Mouse (Mus musculus) hindbrain, embryonic 10.5 days (tissue): ENCODE results near the gene Sntb2. TPM values are rescaled to one million over a fixed set of nuclear protein-coding genes. Genes with fewer than 3 reads are reported as not detected.

Experiments
- DNase-seq: peaks from one replicate; pipeline ENCODE4 v3.0.0-alpha.2; 2017; ENCODE audit warnings: low spot score
- H3K27ac ChIP-seq: fragments of 300-500 bp; sonication (generic); 2 replicates; pipeline ENCODE4 v1.5.1; 2016; ENCODE audit warnings: mild to moderate bottlenecking, moderate library complexity
- H3K27me3 ChIP-seq: fragments of 300-500 bp; sonication (generic); 2 replicates; pipeline ENCODE4 v1.6.1; 2016; ENCODE audit warnings: mild to moderate bottlenecking; ENCODE audit not compliant: poor library complexity, insufficient read depth, severe bottlenecking
- H3K36me3 ChIP-seq: fragments of 300-500 bp; sonication (generic); 2 replicates; pipeline ENCODE4 v1.6.1; 2016; ENCODE audit warnings: mild to moderate bottlenecking, moderate library complexity
- H3K4me1 ChIP-seq: fragments of 300-500 bp; sonication (generic); replicated peaks from 2 replicates; pipeline ENCODE4 v1.6.1; 2016; ENCODE audit warnings: mild to moderate bottlenecking
- H3K4me3 ChIP-seq: fragments of 300-500 bp; sonication (generic); 2 replicates; pipeline ENCODE4 v1.5.1; 2016; ENCODE audit warnings: mild to moderate bottlenecking, moderate library complexity
- H3K9me3 ChIP-seq: fragments of 300-500 bp; sonication (generic); 2 replicates; pipeline ENCODE4 v1.6.1; 2016; ENCODE audit warnings: mild to moderate bottlenecking, moderate library complexity
- WGBS: fragments of 180-500 bp; shearing (Covaris S2); methylation state at CpG from one replicate; pipeline ENCODE4 v1.1.7; 2016; 5-methylcytosine and 5-hydroxymethylcytosine counted together
- polyA plus RNA-seq: library from polyadenylated mRNA; unstranded; fragments of >200 nt; fragmentation: Nextera tagmentation; extraction: Ambion mirVana; gene quantifications from 2 replicates; pipeline ENCODE4 v1.2.1, GENCODE M21; 2016

The Sntb2 gene
- 9.2 and 9.7 TPM in 2 replicates for polyA plus RNA-seq

GRCm38 (mm10) chr8:106935324-106935869 is at the start of gene Sntb2:
Gene Sntb2, plus strand, starts transcription at chr8:106935750.
- no peaks in the 10 kb centered on the region for H3K9me3 ChIP-seq
- H3K27ac ChIP-seq = peak within 1 kb of the TSS; percentile 96
- H3K36me3 ChIP-seq = no peaks in the 10 kb centered on the region
- H3K4me1 ChIP-seq = peaks cover 31% of the 10 kb centered on the region
- peak within 1 kb of the TSS; percentile 92 for H3K4me3 ChIP-seq
- peaks cover 28% of the 10 kb centered on the region for H3K27me3 ChIP-seq
- DNase-seq = peak; percentile 96
- WGBS = under 1% methylated on average over 41 of the region's 41 CpGs

GRCm38 (mm10) chr8:106887336-106888189 is 48.0 kb upstream of the Sntb2 start:
- H3K9me3 ChIP-seq = no peaks in the 10 kb centered on the region
- H3K36me3 ChIP-seq = peaks cover 54% of the 10 kb centered on the region
- H3K4me3 ChIP-seq = no peak overlapping the region
- WGBS = 54% methylated on average over 5 of the region's 5 CpGs
- H3K4me1 ChIP-seq = peaks cover 20% of the 10 kb centered on the region
- no peaks in the 10 kb centered on the region for H3K27me3 ChIP-seq
- H3K27ac ChIP-seq = no peak overlapping the region
- DNase-seq = peak; percentile 68

- Histone ChIP-seq H3K4me3 (no peak overlapping the region), H3K27ac (no peak overlapping the region), H3K27me3 (no peaks in the 10 kb centered on the region), H3K9me3 (no peaks in the 10 kb centered on the region), H3K4me1 (peaks cover 24% of the 10 kb centered on the region), H3K36me3 (peaks cover 42% of the 10 kb centered on the region)
- WGBS = 94% methylated on average over 3 of the region's 3 CpGs
- no peak for DNase-seq
These were observed 46.7 kb upstream of the Sntb2 start for GRCm38 (mm10) chr8:106888803-106889202.

- H3K4me1 ChIP-seq = peaks cover 33% of the 10 kb centered on the region
- DNase-seq = peak; percentile 64
- H3K4me3 ChIP-seq = peak overlapping the region; percentile 97
- H3K27me3 ChIP-seq = no peaks in the 10 kb centered on the region
- H3K27ac ChIP-seq = peak overlapping the region; percentile 100
- H3K36me3 ChIP-seq = peaks cover 33% of the 10 kb centered on the region
- WGBS = under 1% methylated on average over 15 of the region's 15 CpGs
- no peaks in the 10 kb centered on the region for H3K9me3 ChIP-seq
These were observed 43.2 kb upstream of the Sntb2 start for GRCm38 (mm10) chr8:106892210-106892805.

GRCm38 (mm10) chr8:106892806-106893451 is 42.6 kb upstream of the Sntb2 start:
- WGBS = under 1% methylated on average over 57 of the region's 57 CpGs
- H3K27me3 ChIP-seq = no peaks in the 10 kb centered on the region
- peak; percentile 78 for DNase-seq
- peak overlapping the region; percentile 100 for H3K27ac ChIP-seq
- H3K36me3 ChIP-seq = peaks cover 38% of the 10 kb centered on the region
- peaks cover 33% of the 10 kb centered on the region for H3K4me1 ChIP-seq
- H3K4me3 ChIP-seq = peak overlapping the region; percentile 97
- H3K9me3 ChIP-seq = no peaks in the 10 kb centered on the region

- H3K27ac ChIP-seq = peak within 1 kb of the TSS; percentile 100
- peaks cover 45% of the 10 kb centered on the region for H3K36me3 ChIP-seq
- DNase-seq = peak; percentile 88
- H3K27me3 ChIP-seq = no peaks in the 10 kb centered on the region
- under 1% methylated on average over 63 of the region's 63 CpGs for WGBS
- H3K4me3 ChIP-seq = peak within 1 kb of the TSS; percentile 97
- peaks cover 33% of the 10 kb centered on the region for H3K4me1 ChIP-seq
- H3K9me3 ChIP-seq = no peaks in the 10 kb centered on the region
These were observed 41.9 kb upstream of the Sntb2 start, which contains the start of gene Utp4 for GRCm38 (mm10) chr8:106893481-106894156. Gene Utp4, plus strand, starts transcription at chr8:106893636.

GRCm38 (mm10) chr8:106899473-106899872 is 36.1 kb upstream of the Sntb2 start:
- peaks cover 99% of the 10 kb centered on the region for H3K36me3 ChIP-seq
- WGBS = 94% methylated on average over 5 of the region's 5 CpGs

GRCm38 (mm10) chr8:106905727-106906480 is 29.6 kb upstream of the Sntb2 start:
- H3K4me1 ChIP-seq = no peaks in the 10 kb centered on the region
- peaks cover 93% of the 10 kb centered on the region for H3K36me3 ChIP-seq
- H3K4me3 ChIP-seq = no peak overlapping the region
- H3K27me3 ChIP-seq = no peaks in the 10 kb centered on the region
- H3K9me3 ChIP-seq = no peaks in the 10 kb centered on the region
- H3K27ac ChIP-seq = no peak overlapping the region
- 94% methylated on average over 17 of the region's 17 CpGs for WGBS
- DNase-seq = peak; percentile 44

More at GRCm38 (mm10) chr8:106899473-106899872, 36.1 kb upstream of the Sntb2 start:
- H3K27ac ChIP-seq = no peak overlapping the region
- no peak overlapping the region for H3K4me3 ChIP-seq
- H3K9me3 ChIP-seq = no peaks in the 10 kb centered on the region
- no peak for DNase-seq
- peaks cover 3% of the 10 kb centered on the region; the same call in 1 of the 2 replicates for H3K4me1 ChIP-seq
- no peaks in the 10 kb centered on the region for H3K27me3 ChIP-seq

GRCm38 (mm10) chr8:106906635-106907034 is 28.9 kb upstream of the Sntb2 start:
- Histone ChIP-seq H3K27me3 (no peaks in the 10 kb centered on the region), H3K27ac (no peak overlapping the region), H3K36me3 (peaks cover 93% of the 10 kb centered on the region), H3K4me3 (no peak overlapping the region), H3K4me1 (no peaks in the 10 kb centered on the region), H3K9me3 (no peaks in the 10 kb centered on the region)
- DNase-seq = no peak
- WGBS = 95% methylated on average over 6 of the region's 6 CpGs

GRCm38 (mm10) chr8:106907450-106907849 is 28.1 kb upstream of the Sntb2 start:
- H3K4me1 ChIP-seq = no peaks in the 10 kb centered on the region
- H3K27me3 ChIP-seq = no peaks in the 10 kb centered on the region
- H3K36me3 ChIP-seq = peaks cover 93% of the 10 kb centered on the region
- 91% methylated on average over 6 of the region's 6 CpGs for WGBS
- no peak overlapping the region for H3K27ac ChIP-seq
- H3K9me3 ChIP-seq = no peaks in the 10 kb centered on the region
- H3K4me3 ChIP-seq = no peak overlapping the region
- no peak for DNase-seq

GRCm38 (mm10) chr8:106908291-106908690 is 27.3 kb upstream of the Sntb2 start:
- Histone ChIP-seq H3K4me1 (no peaks in the 10 kb centered on the region), H3K4me3 (no peak overlapping the region), H3K9me3 (no peaks in the 10 kb centered on the region), H3K36me3 (peaks cover 93% of the 10 kb centered on the region), H3K27me3 (no peaks in the 10 kb centered on the region), H3K27ac (no peak overlapping the region)
- WGBS = 93% methylated on average over 7 of the region's 7 CpGs
- no peak for DNase-seq
